Mouse (Mus musculus): ENCODE data around the gene Plaa.

Plaa gene

DNA sequence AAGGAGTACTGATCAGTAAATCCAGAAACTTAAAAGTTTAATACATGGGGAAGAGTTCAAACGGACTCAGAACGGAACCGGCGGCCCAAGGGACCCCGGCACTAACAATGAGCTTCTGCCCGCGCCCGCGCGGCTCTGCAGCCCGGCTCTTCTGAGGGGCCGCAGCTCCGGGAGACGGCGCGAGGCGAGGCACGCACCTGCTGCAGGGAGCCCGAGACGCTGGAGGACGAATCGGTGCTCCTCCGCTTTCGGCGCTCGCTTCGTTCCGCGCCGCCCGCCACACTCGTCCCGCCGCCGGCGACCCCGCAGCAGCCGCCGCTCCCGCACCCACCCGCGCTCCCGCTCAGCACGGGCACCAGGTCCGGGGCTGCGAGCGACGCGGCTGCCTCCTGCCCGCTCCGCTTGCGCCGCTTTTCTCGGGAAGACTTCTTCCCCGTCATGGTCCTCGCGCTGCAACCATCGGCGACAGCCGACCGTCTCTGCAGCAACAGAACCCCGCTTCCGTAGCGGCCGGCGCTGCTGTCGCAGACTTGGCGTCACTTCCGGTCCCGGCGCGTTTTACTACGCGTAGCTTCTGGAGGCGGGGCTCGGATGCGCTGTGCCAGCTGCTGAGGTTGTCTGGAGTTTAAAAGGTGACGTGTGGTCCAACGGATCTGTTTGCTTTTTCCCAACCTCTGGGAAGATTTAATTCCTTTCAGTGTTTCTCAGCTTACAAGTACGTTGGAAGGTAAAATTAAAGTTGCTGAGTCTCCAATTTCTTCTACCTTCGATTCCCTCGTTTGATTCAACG lies 46.6 kb downstream of the Plaa start, which contains the start of the genes Gm10306 and Caap1:
Gene Gm10306, plus strand, starts transcription at position 282 of the 790 bp plus-strand sequence.
Gene Caap1, minus strand, starts transcription at position 532 of the 790 bp plus-strand sequence.
- in situ Hi-C loops (cut with MseI, MboI) = no loop called here

DNA sequence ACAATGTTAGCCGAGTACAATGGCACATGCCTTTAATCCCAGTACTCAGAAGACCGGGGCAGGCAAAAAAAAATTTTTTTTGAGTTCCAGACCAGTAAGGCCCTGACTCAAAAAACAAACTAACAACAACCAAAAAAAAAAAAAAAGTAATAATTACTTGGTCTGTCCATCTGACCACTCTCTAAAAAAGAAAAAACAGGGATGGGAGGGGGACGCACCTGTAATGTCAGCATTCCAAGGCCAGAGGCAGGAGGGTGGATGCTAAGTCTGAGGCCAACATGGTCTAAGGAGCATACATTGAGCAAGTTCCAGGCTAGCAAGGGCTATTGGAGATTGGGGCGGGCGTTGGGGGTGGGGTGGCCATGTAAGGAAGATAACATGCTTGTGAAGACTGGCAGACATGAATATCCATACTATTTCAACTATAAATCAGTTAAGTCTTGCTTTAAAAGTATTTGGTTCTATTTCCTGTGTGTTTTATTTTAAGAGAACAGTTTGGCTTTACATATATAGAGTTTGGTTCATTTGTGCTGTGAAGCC lies 48.0 kb downstream of the Plaa start:
- in situ Hi-C loops (cut with MseI, MboI) = no loop called here

DNA sequence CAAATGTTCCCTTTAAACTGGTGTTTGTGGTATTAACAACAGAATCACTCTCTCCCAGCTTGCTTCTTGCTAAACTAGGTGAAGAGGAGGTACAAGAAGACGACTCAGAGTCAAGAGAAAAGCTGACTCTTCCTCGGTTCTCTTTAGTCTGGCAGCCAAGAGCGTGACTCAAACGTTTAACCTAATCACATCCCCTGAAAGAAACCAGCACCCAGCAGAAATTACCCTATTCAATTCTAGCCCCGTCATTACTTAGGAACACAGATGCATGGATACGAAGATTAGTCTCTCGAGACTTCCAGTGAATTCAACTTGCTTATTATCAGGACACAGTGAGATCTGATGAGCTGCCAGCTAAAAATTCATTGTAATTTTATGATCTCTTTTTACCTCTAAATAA lies 58.7 kb downstream of the Plaa start:
- in situ Hi-C loops (cut with MseI, MboI) = no loop called here

DNA sequence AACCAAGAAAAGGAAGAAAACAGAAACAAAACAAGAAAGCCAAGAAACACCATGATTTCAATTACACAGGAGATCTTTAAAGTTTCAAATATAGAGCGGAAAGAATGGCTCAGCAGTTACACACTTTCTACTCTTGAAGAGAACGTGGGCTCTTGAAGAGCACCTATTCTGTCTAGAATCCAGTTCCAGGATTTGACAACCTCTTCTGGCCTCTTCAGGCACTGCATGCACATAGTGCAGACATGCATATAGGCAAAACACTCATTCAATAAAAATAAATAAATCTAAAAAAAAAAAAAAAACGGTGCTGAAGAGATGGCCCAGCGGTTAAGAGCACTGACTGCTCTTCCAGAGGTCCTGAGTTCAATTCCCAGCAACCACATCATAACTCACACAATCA lies 60.0 kb downstream of the Plaa start:
- in situ Hi-C loops (cut with MseI, MboI) = no loop called here

DNA sequence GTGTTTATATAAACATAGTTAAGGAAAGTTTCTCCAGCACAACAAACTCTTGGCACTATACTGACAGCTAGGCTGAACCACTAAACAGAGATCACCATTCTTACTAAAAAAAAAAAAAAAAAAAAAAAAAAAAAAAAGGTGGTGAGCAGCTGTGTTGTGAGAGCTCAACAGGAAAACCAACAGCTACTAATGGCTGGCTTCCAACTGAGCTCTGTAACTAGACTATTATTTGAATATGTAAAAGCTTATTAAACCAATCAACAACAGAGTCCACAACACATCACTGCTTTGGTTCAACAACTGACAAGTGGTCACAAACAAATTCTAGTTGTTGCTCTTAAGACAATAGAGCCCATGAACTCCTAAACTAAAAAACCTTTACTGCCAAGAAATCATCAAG lies 69.8 kb downstream of the Plaa start:
- in situ Hi-C loops (cut with MseI, MboI) = no loop called here

DNA sequence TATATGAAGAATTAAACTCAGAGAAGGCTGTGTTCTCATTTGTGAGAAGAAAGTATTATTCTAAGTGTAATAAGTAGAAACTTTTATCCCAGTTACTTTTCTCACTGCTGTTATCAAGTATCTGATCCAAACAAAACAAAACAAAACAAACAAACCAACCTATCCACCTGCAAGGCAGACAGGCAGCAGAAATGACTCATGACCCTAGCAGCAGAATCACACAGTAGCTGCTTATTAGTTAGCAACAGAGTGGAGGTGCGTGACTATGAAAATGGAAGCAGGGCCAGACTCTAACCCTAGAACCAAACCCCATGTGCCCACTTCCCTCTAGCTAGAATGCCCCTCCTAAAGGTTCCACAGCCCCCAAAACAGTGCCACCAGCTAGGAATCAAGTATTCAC lies 73.6 kb downstream of the Plaa start:
- in situ Hi-C loops (cut with MseI, MboI) = no loop called here

DNA sequence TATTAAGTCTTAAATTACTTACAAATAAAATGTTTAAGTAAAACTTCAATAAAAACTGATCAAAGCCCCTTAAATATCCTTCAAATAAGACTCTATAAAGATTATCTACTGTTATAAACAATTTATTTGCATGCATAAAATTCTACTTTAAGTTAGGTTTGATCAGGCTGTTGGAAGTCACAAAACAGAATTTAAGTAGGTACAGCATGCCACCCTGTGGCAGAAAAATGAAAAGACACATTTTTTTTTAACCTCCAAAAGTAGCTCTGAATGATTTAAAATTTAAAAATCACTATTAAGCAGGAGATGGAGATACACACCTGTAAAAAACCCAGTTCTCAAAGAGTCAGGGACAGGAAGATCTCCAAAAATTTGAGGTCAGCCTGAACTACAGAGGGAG lies 79.7 kb downstream of the Plaa start:
- in situ Hi-C loops (cut with MseI, MboI) = no loop called here

DNA sequence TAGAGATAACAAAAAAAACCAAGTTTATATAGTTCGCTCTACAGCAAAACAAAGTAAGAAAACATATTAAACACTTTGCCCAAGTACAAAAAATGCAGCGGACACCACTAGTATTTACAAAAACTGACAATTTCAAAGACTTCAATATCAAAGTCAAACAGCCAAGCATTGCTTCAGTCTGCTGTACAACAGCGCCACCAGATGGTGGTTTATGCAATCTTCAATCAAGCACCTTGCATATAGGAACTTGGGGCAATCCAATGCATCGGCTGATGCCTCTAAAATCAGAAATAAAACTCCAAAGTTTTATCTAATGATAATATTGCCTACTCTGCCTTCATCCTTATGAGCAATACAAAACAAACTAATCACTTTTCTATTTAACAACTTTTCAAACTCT lies 85.4 kb downstream of the Plaa start:
- in situ Hi-C loops (cut with MseI, MboI) = no loop called here
